Mouse (Mus musculus) MEL (cell line): ENCODE results near the gene Ubc. TPM values are rescaled to one million over a fixed set of nuclear protein-coding genes. Genes with fewer than 3 reads are reported as not detected.
A peak's percentile ranks its signal among the peaks of the same experiment; 100 is the strongest.

Experiments
- DNase-seq: peaks from one replicate; pipeline ENCODE4 v3.0.0; 2011; ENCODE audit warnings: low read depth, low spot score
- H3K27ac ChIP-seq: 2 replicates; pipeline ENCODE4 v1.5.1; 2012; ENCODE audit warnings: low read depth, mild to moderate bottlenecking, control low read depth, low read length, moderate library complexity; ENCODE audit not compliant: control insufficient read depth
- H3K27me3 ChIP-seq, 2 experiments: fragments of 150-350 bp in 1 of 2; sonication (generic) in 1 of 2; 2 replicates each; pipeline ENCODE4 v1.6.1; 2012; ENCODE audit warnings: low read length in 2 of 2, mild to moderate bottlenecking in 2 of 2, improper control_type of control experiment in 1 of 2, moderate library complexity in 1 of 2; ENCODE audit not compliant: insufficient read depth in 2 of 2, control insufficient read depth in 1 of 2
- H3K36me3 ChIP-seq, 2 experiments: 2 replicates each; pipeline ENCODE4 v1.6.1; 2012 to 2014; ENCODE audit warnings: low read length in 2 of 2, improper control_type of control experiment in 1 of 2, inconsistent platforms in 1 of 2, mild to moderate bottlenecking in 1 of 2; ENCODE audit not compliant: insufficient read depth in 2 of 2, control insufficient read depth in 1 of 2
- H3K4me1 ChIP-seq, 2 experiments: fragments of 150-350 bp in 1 of 2; sonication (generic) in 1 of 2; 2 replicates each; pipeline ENCODE4 v1.6.1; 2012; ENCODE audit warnings: low read length in 2 of 2, improper control_type of control experiment in 1 of 2, mild to moderate bottlenecking in 1 of 2; ENCODE audit not compliant: insufficient read depth in 2 of 2, control insufficient read depth in 1 of 2
- H3K4me3 ChIP-seq, 2 experiments: fragments of 150-350 bp in 1 of 2; sonication (generic) in 1 of 2; 2 replicates each; pipeline ENCODE4 v1.5.1; 2012; ENCODE audit warnings: low read depth in 2 of 2, low read length in 2 of 2, mild to moderate bottlenecking in 2 of 2, moderate library complexity in 2 of 2, control low read depth in 1 of 2, improper control_type of control experiment in 1 of 2; ENCODE audit not compliant: control insufficient read depth in 1 of 2, insufficient read depth in 1 of 2
- H3K79me2 ChIP-seq: 2 replicates; pipeline ENCODE4 v1.6.1; 2012; ENCODE audit warnings: mild to moderate bottlenecking, low read length, moderate library complexity; ENCODE audit not compliant: control insufficient read depth, poor library complexity, insufficient read depth
- H3K9ac ChIP-seq: 2 replicates; pipeline ENCODE4 v1.6.1; 2012; ENCODE audit warnings: low read depth, mild to moderate bottlenecking, control low read depth, low read length, moderate library complexity; ENCODE audit not compliant: control insufficient read depth, poor library complexity, severe bottlenecking
- H3K9me3 ChIP-seq: fragments of 150-350 bp; sonication (generic); replicated peaks from 2 replicates; pipeline ENCODE4 v1.6.1; 2012; ENCODE audit warnings: mild to moderate bottlenecking, low read length, improper control_type of control experiment, moderate library complexity; ENCODE audit not compliant: insufficient read depth
- CHD1 ChIP-seq: IDR thresholded peaks from 2 replicates; pipeline ENCODE4 v1.6.1; 2012; ENCODE audit warnings: low read depth, mild to moderate bottlenecking, inconsistent platforms, low read length, improper control_type of control experiment
- CTCF ChIP-seq, 3 experiments: IDR thresholded peaks in 2 of 3; conservative IDR thresholded peaks in 1 of 3; 2 replicates each; pipeline ENCODE4 v1.5.1; 2011 to 2012; ENCODE audit warnings: low read length in 3 of 3, low read depth in 2 of 3, mild to moderate bottlenecking in 2 of 3, improper control_type of control experiment in 1 of 3, inconsistent platforms in 1 of 3, mixed read lengths in 1 of 3, moderate library complexity in 1 of 3; ENCODE audit not compliant: control insufficient read depth in 1 of 3, insufficient read depth in 1 of 3, poor library complexity in 1 of 3, severe bottlenecking in 1 of 3
- E2F4 ChIP-seq: IDR thresholded peaks from 2 replicates; pipeline ENCODE4 v1.6.1; 2011; ENCODE audit warnings: low read depth, low read length, improper control_type of control experiment, borderline replicate concordance
- ELF1 ChIP-seq: IDR thresholded peaks from 2 replicates; pipeline ENCODE4 v1.6.1; 2014; ENCODE audit warnings: low read depth, mild to moderate bottlenecking, inconsistent platforms, low read length, improper control_type of control experiment, moderate library complexity
- EP300 ChIP-seq, 2 experiments: IDR thresholded peaks; 2 replicates each; pipeline ENCODE4 v1.6.1; 2011; ENCODE audit warnings: improper control_type of control experiment in 2 of 2, low read length in 2 of 2, low read depth in 1 of 2, mild to moderate bottlenecking in 1 of 2
- GATA1 ChIP-seq: IDR thresholded peaks from 2 replicates; pipeline ENCODE4 v1.6.1; 2011; ENCODE audit warnings: low read depth, low read length, improper control_type of control experiment
- HCFC1 ChIP-seq: IDR thresholded peaks from 2 replicates; pipeline ENCODE4 v1.6.1; 2012; ENCODE audit warnings: low read depth, mild to moderate bottlenecking, inconsistent platforms, low read length, improper control_type of control experiment, moderate library complexity
- JUND ChIP-seq: IDR thresholded peaks from 2 replicates; pipeline ENCODE4 v1.6.1; 2011; ENCODE audit warnings: low read depth, mild to moderate bottlenecking, improper control_type of control experiment, low read length
- KAT2A ChIP-seq: conservative IDR thresholded peaks from 2 replicates; pipeline ENCODE4 v1.6.1; 2012; ENCODE audit warnings: low read depth, low read length, improper control_type of control experiment, inconsistent platforms
- MAFK ChIP-seq: IDR thresholded peaks from 2 replicates; pipeline ENCODE4 v1.6.1; 2011; ENCODE audit warnings: low read depth, mild to moderate bottlenecking, low read length, improper control_type of control experiment, borderline replicate concordance
- MAX ChIP-seq: IDR thresholded peaks from 2 replicates; pipeline ENCODE4 v1.6.1; 2011; ENCODE audit warnings: low read length, improper control_type of control experiment
- MAZ ChIP-seq: IDR thresholded peaks from 2 replicates; pipeline ENCODE4 v1.6.1; 2012; ENCODE audit warnings: low read depth, mild to moderate bottlenecking, inconsistent platforms, low read length, improper control_type of control experiment
- MEF2A ChIP-seq: IDR thresholded peaks from 2 replicates; pipeline ENCODE4 v1.6.1; 2014; ENCODE audit warnings: low read depth, mild to moderate bottlenecking, inconsistent platforms, low read length, improper control_type of control experiment; ENCODE audit not compliant: poor library complexity, insufficient replicate concordance, severe bottlenecking; ENCODE audit errors: extremely low read depth
- MXI1 ChIP-seq: IDR thresholded peaks from 2 replicates; pipeline ENCODE4 v1.6.1; 2011; ENCODE audit warnings: mild to moderate bottlenecking, low read depth, low read length, improper control_type of control experiment
- MYB ChIP-seq: IDR thresholded peaks from 2 replicates; pipeline ENCODE4 v1.6.1; 2011; ENCODE audit warnings: mild to moderate bottlenecking, low read depth, low read length, improper control_type of control experiment
- MYC ChIP-seq: IDR thresholded peaks from 2 replicates; pipeline ENCODE4 v1.6.1; 2011; ENCODE audit warnings: low read depth, mild to moderate bottlenecking, low read length, improper control_type of control experiment, moderate library complexity
- NELFE ChIP-seq: IDR thresholded peaks from 2 replicates; pipeline ENCODE4 v1.6.1; 2011; ENCODE audit warnings: low read depth, low read length, improper control_type of control experiment
- NRF1 ChIP-seq: IDR thresholded peaks from 2 replicates; pipeline ENCODE4 v1.6.1; 2014; ENCODE audit warnings: low read depth, mild to moderate bottlenecking, inconsistent platforms, low read length, improper control_type of control experiment, moderate library complexity; ENCODE audit not compliant: poor library complexity, insufficient read depth, severe bottlenecking
- POLR2A ChIP-seq, 2 experiments: IDR thresholded peaks; 2 replicates each; pipeline ENCODE4 v1.6.1; 2011 to 2012; ENCODE audit warnings: low read length in 2 of 2, mild to moderate bottlenecking in 2 of 2, control low read depth in 1 of 2, improper control_type of control experiment in 1 of 2, low read depth in 1 of 2, moderate library complexity in 1 of 2; ENCODE audit not compliant: control insufficient read depth in 1 of 2, insufficient read depth in 1 of 2, poor library complexity in 1 of 2
- POLR2AphosphoS2 ChIP-seq: IDR thresholded peaks from 2 replicates; pipeline ENCODE4 v1.6.1; 2011; ENCODE audit warnings: low read length, improper control_type of control experiment
- POLR2AphosphoS5 ChIP-seq: IDR thresholded peaks from 2 replicates; pipeline ENCODE4 v1.6.1; 2012; ENCODE audit warnings: low read depth, borderline replicate concordance, mild to moderate bottlenecking, inconsistent platforms, low read length, moderate library complexity, mixed read lengths
- RAD21 ChIP-seq: IDR thresholded peaks from 2 replicates; pipeline ENCODE4 v1.6.1; 2011; ENCODE audit warnings: mild to moderate bottlenecking, low read depth, low read length, improper control_type of control experiment
- SIN3A ChIP-seq: IDR thresholded peaks from 2 replicates; pipeline ENCODE4 v1.6.1; 2012; ENCODE audit warnings: low read length, improper control_type of control experiment, inconsistent platforms
- SMC3 ChIP-seq: IDR thresholded peaks from 2 replicates; pipeline ENCODE4 v1.6.1; 2011; ENCODE audit warnings: low read depth, low read length, improper control_type of control experiment
- TAL1 ChIP-seq: IDR thresholded peaks from 2 replicates; pipeline ENCODE4 v1.6.1; 2012; ENCODE audit warnings: mild to moderate bottlenecking, inconsistent platforms, low read length, moderate library complexity, mixed read lengths
- TBP ChIP-seq: IDR thresholded peaks from 2 replicates; pipeline ENCODE4 v1.8.0; 2011; ENCODE audit warnings: low read depth, low read length, improper control_type of control experiment
- TCF12 ChIP-seq: IDR thresholded peaks from 2 replicates; pipeline ENCODE4 v1.6.1; 2014; ENCODE audit warnings: low read depth, mild to moderate bottlenecking, inconsistent platforms, low read length, improper control_type of control experiment, moderate library complexity
- UBTF ChIP-seq: IDR thresholded peaks from 2 replicates; pipeline ENCODE4 v1.6.1; 2012; ENCODE audit warnings: low read depth, mild to moderate bottlenecking, inconsistent platforms, low read length, improper control_type of control experiment, moderate library complexity, borderline replicate concordance; ENCODE audit not compliant: insufficient read depth
- USF1 ChIP-seq: IDR thresholded peaks from 2 replicates; pipeline ENCODE4 v1.6.1; 2014; ENCODE audit warnings: low read depth, mild to moderate bottlenecking, inconsistent platforms, low read length, improper control_type of control experiment, moderate library complexity
- USF2 ChIP-seq, 2 experiments: IDR thresholded peaks; 2 replicates each; pipeline ENCODE4 v1.6.1; 2011 to 2012; ENCODE audit warnings: improper control_type of control experiment in 2 of 2, low read length in 2 of 2, borderline replicate concordance in 1 of 2, inconsistent platforms in 1 of 2, low read depth in 1 of 2, mild to moderate bottlenecking in 1 of 2; ENCODE audit not compliant: insufficient read depth in 1 of 2
- ZC3H11A ChIP-seq: IDR thresholded peaks from 2 replicates; pipeline ENCODE4 v1.6.1; 2012; ENCODE audit warnings: low read depth, mild to moderate bottlenecking, inconsistent platforms, low read length, improper control_type of control experiment
- ZKSCAN1 ChIP-seq: IDR thresholded peaks from 2 replicates; pipeline ENCODE4 v1.6.1; 2012; ENCODE audit warnings: low read depth, mild to moderate bottlenecking, inconsistent platforms, low read length, improper control_type of control experiment, moderate library complexity
- ZMIZ1 ChIP-seq: IDR thresholded peaks from 2 replicates; pipeline ENCODE4 v1.6.1; 2012; ENCODE audit warnings: low read depth, mild to moderate bottlenecking, inconsistent platforms, low read length, improper control_type of control experiment, moderate library complexity
- ZNF384 ChIP-seq: IDR thresholded peaks from 2 replicates; pipeline ENCODE4 v1.6.1; 2012; ENCODE audit warnings: low read depth, mild to moderate bottlenecking, inconsistent platforms, low read length, improper control_type of control experiment
- polyA plus RNA-seq, 2 experiments: library from polyadenylated mRNA; stranded (reverse) in 1 of 2; unstranded in 1 of 2; fragments of >175 nt in 1 of 2; fragments of >200 nt in 1 of 2; gene quantifications; 2 replicates each; pipeline versions ENCODE4 v1.2.1 to v1.2.4; 2012; ENCODE audit warnings: low replicate concordance in 2 of 2, low read depth in 1 of 2; ENCODE audit not compliant: insufficient read length in 2 of 2, insufficient read depth in 1 of 2, missing spikeins in 1 of 2
- total RNA-seq: library from RNA; depleted of rRNA; stranded (reverse); fragments of 300-350 nt; gene quantifications from 2 replicates; pipeline ENCODE4 v1.2.3, GENCODE M21; 2012; rRNA removed

Gene Ubc
- total RNA-seq (511 and 526 TPM in 2 replicates), polyA plus RNA-seq (1,000 to 10,000 TPM in 1 of 2 experiments, 100 to 1,000 TPM in 1; 113 to 1,075 TPM)

- Histone ChIP-seq H3K9ac (peak within 1 kb of the TSS; percentile 88), H3K27ac (peak within 1 kb of the TSS; percentile 88), H3K4me3 (peak within 1 kb of the TSS; percentile 74 to 85), H3K9me3 (no peaks in the 10 kb centered on the region), H3K79me2 (peaks cover 26% of the 10 kb centered on the region), H3K4me1 (peaks cover 12 to 33% of the 10 kb centered on the region in 2 experiments), H3K36me3 (peaks cover 13 to 33% of the 10 kb centered on the region in 2 experiments), H3K27me3 (no peaks in the 10 kb centered on the region)
- DNase-seq = peak; percentile 97
- TF ChIP-seq MYC (peak; percentile 51; the same call in 1 of the 2 replicates), ELF1 (peak; percentile 67; the same call in 1 of the 2 replicates), MEF2A (no peak; the same call in 1 of the 2 replicates), E2F4 (peak; percentile 68; the same call in 1 of the 2 replicates), USF2 (IDR thresholded peaks at IDR 0.05; ENCODE audit: borderline replicate concordance in 1 of 2, insufficient read depth in 1 of 2, low read depth in 1 of 2, low read length in 2 of 2) (no peak), ZKSCAN1 (0 out of 2 replicates have a peak, but pooled peaks have one; percentile 51), HCFC1 (peak; percentile 78), EP300 (IDR thresholded peaks at IDR 0.05; ENCODE audit: low read depth in 1 of 2, low read length in 2 of 2) (peak; percentile 50 to 71), USF1 (0 out of 2 replicates have a peak, but pooled peaks have one; percentile 3), ZNF384 (peak; percentile 95), CHD1 (0 out of 2 replicates have a peak, but pooled peaks have one; percentile 81), ZMIZ1 (peak; percentile 100), JUND (no peak), UBTF (no peak), MXI1 (peak; percentile 69), MAZ (peak; percentile 93; the same call in 1 of the 2 replicates), KAT2A (peak; percentile 88; the same call in 1 of the 2 replicates), MAFK (peak; percentile 89), POLR2AphosphoS2 (peak; percentile 100), MAX (peak; percentile 47; the same call in 1 of the 2 replicates), RAD21 (no peak), GATA1 (no peak), NRF1 (peak; percentile 81), TCF12 (peak; percentile 59), POLR2A (IDR thresholded peaks at IDR 0.05; ENCODE audit: control insufficient read depth in 1 of 2, insufficient read depth in 1 of 2, low read depth in 1 of 2, low read length in 2 of 2, poor library complexity in 1 of 2) (peak; percentile 99 to 100), POLR2AphosphoS5 (peak; percentile 98), MYB (no peak), TBP (peak; percentile 96), NELFE (peak; percentile 100), TAL1 (no peak), ZC3H11A (no peak), CTCF (IDR thresholded peaks at IDR 0.05 in 2 of 3, conservative IDR thresholded peaks at IDR 0.05 in 1 of 3; ENCODE audit: control insufficient read depth in 1 of 3, insufficient read depth in 1 of 3, low read depth in 2 of 3, low read length in 3 of 3, poor library complexity in 1 of 3, severe bottlenecking in 1 of 3) (no peak), SIN3A (peak; percentile 77), SMC3 (no peak)
Observed at GRCm38 (mm10) chr5:125389579-125390441, at the start of gene Ubc. Gene Ubc (minus strand): TSS chr5:125390202.
